Mouse (Mus musculus) adrenal gland (tissue): ENCODE results near the gene Megf6.

Experiments used
- intact Hi-C: fragments of 180-260 bp; cut with DNase I; formaldehyde crosslinking; loops from one replicate; pipeline ENCODE4 v1.15.1; 2025

The Megf6 gene

DNA sequence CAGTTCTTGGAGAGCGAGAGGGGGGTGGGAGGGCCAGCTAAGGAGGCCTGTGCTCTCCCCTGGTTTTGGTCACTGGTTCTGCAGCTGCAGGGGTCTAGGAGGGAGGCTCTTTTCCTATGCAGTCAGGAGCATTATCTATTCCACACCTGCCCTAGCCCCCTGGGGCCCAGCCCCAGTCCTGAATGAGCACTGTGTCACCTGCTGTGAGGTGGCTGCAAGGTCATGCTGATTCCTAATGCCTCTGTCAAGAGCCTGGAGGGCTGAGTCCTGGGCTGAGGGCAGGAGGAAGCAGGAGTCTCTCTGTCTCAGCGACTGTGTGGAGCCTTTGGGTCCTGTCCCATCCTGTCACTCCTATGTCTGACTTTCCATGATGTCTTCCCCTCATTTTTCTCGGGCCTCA is 39.3 kb downstream of the Megf6 start:
- intact Hi-C loops = loop anchor here (5.0 kb wide), 1 partner anchor 143 kb away; no protein-coding TSS in a partner anchor

- intact Hi-C loops = no loop called here
Observed at GRCm38 (mm10) chr4:154211459-154211858, 40.9 kb downstream of the Megf6 start.

GRCm38 (mm10) chr4:154213586-154213985 is 43.1 kb downstream of the Megf6 start:
- intact Hi-C loops = no loop called here

- intact Hi-C loops = no loop called here
Observed at GRCm38 (mm10) chr4:154214075-154214474, 43.5 kb downstream of the Megf6 start.

DNA sequence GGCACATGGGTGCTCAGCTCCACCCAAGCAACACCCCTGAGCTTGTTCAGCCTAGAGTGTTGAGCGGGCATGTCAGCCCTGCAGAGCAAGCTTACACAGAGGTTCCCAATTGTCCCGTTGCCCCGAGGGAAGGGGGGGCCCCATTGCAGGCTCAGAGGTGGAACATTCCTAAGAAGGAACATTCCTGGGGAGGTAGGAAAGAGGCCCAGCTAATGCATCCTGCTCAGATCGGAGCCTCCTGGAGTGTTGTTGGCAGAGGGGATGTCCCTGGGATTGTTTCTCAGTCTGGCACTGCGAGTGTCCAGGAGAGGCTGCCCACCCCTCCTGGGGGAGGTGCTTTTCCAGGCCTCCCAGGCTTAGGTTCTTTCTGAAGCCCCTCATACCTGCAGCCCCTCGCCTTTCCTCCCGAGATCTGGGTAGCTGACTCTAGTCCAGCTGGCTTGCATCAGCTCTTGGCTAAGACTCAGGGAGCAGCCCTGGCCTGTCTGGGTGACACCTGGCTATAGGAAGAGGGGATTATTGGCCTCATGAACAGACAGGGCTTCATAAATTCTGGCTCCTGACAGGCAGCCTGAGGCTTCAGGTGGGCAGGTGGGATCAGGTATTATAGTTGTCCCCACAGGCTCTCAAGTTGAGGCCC is 47.3 kb downstream of the Megf6 start:
- intact Hi-C loops = no loop called here

DNA sequence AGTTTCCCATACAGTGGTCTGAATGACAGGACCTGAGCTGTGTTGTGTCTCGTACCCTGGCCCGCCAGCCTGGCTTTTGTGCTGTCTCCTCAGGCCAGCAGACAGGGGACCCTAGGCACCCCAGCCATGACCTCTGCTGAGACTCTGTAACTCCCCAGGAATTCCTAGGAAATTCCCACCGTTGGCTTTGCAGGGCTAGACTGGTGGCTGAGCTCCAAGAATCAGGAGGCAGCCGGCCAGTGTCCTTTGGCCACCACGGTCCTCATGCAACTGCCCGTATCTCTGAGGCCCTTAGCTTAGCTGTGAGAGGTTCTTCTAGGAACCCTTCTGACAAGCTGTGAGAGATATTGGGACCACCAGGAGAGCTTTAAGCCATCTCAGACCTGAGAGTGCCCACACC is 52.2 kb downstream of the Megf6 start:
- intact Hi-C loops = no loop called here

- intact Hi-C loops = no loop called here
Observed at GRCm38 (mm10) chr4:154224267-154224969, 53.9 kb downstream of the Megf6 start.

GRCm38 (mm10) chr4:154224970-154225309 is 54.4 kb downstream of the Megf6 start:
- intact Hi-C loops = no loop called here

- intact Hi-C loops = no loop called here
Observed at GRCm38 (mm10) chr4:154226678-154227077, 56.1 kb downstream of the Megf6 start.

GRCm38 (mm10) chr4:154228336-154228735 is 57.8 kb downstream of the Megf6 start:
- intact Hi-C loops = no loop called here

- intact Hi-C loops = no loop called here
Observed at GRCm38 (mm10) chr4:154229569-154229968, 59.0 kb downstream of the Megf6 start.

DNA sequence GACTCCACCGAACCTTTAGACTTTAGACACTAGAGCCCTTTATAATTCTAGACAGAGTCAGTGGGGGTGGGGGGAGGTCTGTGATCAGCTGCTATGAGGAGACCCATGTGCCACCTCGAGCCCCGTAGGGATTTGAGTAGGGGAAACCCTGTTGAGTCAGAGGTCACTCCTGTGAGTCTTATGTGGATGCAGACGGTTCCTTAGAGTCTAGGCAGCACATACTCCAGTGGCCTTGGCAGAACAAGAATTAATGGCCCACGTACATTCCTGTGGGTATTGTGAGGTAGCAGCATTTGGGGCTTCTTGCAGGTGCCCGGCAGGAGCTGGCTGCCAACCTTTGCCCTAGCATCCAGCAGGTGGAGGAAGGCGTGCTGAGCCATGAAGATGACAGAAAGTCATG is 60.9 kb downstream of the Megf6 start:
- intact Hi-C loops = no loop called here

DNA sequence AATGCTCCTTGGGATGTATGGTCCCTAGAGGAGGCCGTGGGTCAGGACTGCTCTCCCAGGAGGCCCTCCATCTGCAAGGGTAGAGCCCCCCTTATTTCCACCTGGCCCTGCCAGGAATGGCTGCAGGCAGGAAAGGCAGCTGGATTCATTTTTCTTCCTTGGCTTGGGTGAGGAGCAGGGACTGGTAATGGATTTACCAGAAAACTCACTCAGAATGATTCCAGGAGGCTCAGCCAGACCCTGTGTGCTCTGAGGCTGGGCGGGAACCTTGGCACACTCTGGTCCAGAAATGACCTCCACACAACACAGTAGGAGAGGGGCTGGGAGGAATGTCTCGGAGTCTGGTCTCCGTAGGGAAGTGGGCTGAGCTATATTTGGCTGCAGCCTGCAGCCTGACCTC is 61.8 kb downstream of the Megf6 start:
- intact Hi-C loops = no loop called here

- intact Hi-C loops = no loop called here
Observed at GRCm38 (mm10) chr4:154236001-154236400, 65.5 kb downstream of the Megf6 start.

- intact Hi-C loops = no loop called here
Observed at GRCm38 (mm10) chr4:154236893-154237292, 66.4 kb downstream of the Megf6 start.

DNA sequence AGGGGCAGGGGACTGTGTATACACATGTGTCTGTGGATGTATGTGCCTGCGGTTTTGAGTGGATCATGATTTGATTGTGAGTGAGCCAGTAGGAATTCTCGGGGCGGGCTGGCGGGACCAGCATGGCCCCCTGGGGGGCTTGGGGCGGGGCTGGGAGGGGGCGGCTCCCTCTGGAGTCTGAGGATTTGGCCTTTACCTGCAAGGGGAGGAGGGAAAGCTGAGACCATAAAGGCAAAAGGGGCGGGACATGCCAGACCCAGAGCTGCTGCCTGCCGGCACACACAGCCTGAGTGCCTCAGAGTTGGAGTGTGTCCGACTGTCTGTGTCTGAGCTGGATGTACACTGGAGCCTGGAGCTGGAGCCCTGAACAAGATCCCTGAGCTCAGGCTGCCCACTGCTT is 66.8 kb downstream of the Megf6 start:
- intact Hi-C loops = no loop called here

- intact Hi-C loops = no loop called here
Observed at GRCm38 (mm10) chr4:154239199-154239598, 68.7 kb downstream of the Megf6 start.

DNA sequence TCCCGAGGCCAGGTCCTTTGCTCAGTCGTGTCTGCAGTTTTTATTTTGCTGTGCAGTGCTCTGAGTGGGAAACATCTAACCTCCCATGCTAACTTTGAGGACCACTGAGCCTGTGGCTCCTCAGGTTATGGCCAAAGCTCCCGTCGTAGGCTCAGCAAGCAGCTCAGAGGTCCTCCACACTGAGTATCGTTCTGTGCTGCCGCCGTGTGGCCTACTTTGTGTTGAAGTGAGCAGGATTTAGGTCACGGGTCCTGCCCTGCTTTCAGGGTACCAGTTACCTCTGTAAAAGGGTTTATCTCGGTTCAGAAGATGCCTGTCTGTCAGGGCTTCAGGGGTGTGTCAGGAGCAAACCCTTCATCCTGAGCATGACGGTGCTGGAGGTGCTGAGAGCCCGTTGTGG is 70.1 kb downstream of the Megf6 start:
- intact Hi-C loops = no loop called here

DNA sequence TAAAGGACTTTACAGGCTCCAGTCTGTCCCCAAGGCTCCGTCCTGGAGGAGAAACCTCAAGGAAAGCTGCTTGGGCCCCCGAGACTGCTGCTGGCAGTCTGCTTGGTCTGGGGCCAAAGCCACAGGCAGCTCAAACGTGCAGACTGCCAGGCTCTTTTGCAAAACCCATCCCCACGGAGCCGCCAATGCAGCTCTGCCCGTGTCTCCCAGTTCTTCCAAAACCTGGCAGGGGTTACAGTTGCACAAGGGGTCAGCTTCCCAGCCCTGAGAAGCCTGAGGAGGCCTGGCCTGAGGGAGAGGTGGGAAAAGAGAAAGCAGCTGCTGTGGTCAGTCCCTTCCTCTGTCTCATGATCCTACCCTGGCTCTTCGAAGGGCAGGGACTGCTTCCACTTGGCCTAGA is 74.8 kb downstream of the Megf6 start:
- intact Hi-C loops = no loop called here

DNA sequence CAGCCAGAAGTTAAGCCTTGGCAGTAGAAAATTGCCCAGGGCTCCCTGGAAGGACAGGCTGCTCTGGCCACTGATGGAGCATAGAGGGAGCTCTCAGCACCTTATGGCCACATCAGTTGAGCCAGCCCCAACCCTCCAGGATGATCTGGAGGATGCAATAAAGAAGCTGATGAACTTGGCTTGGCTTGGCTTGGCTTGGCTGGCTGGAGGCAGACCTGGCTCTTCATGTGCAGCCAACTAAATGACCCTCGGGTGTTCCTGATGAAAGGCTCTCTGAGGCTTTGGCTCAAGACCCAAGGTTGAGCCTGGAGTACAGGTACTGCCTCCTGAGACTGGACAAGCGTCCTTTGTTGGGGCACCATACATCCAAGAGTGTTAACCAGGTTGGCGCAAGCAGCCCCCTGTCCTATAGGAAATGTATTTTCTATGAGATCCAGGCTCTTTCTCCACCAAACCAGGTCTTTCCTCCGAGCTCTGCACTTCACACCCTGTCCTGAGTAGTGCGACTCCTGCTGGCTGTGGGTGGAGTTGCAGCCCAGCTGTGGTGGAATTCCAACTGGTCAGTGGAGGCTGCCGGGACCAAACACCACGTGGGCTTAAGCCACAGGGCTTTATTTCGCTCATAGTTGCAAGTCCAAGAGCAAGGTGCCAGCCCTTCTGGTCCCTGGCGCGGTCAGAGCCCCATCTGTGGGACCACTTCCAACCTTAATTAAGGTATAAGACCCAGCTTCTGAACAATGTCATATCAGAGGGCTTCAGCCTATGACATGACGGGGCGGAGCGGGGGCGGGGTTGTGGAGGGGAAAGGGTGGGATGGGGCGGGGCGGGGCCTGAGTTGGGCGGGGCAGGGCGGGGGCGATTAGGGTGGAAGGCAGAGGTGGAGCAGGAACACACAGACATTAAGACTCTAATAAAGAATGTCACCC is 75.8 kb downstream of the Megf6 start:
- intact Hi-C loops = no loop called here

- intact Hi-C loops = no loop called here
Observed at GRCm38 (mm10) chr4:154247207-154248091, 76.9 kb downstream of the Megf6 start.
